Mouse (Mus musculus): ENCODE measurements around the gene Dleu7. TPM values are rescaled to one million over a fixed set of nuclear protein-coding genes. Genes with fewer than 3 reads are reported as not detected.

The Dleu7 gene
- total RNA-seq (2014; rRNA removed) (22.1 and 31.2 TPM in 2 replicates), polyA plus RNA-seq (2015; fragmentation: Nextera tagmentation; extraction: Ambion mirVana) (16.2 and 16.8 TPM in 2 replicates)

DNA sequence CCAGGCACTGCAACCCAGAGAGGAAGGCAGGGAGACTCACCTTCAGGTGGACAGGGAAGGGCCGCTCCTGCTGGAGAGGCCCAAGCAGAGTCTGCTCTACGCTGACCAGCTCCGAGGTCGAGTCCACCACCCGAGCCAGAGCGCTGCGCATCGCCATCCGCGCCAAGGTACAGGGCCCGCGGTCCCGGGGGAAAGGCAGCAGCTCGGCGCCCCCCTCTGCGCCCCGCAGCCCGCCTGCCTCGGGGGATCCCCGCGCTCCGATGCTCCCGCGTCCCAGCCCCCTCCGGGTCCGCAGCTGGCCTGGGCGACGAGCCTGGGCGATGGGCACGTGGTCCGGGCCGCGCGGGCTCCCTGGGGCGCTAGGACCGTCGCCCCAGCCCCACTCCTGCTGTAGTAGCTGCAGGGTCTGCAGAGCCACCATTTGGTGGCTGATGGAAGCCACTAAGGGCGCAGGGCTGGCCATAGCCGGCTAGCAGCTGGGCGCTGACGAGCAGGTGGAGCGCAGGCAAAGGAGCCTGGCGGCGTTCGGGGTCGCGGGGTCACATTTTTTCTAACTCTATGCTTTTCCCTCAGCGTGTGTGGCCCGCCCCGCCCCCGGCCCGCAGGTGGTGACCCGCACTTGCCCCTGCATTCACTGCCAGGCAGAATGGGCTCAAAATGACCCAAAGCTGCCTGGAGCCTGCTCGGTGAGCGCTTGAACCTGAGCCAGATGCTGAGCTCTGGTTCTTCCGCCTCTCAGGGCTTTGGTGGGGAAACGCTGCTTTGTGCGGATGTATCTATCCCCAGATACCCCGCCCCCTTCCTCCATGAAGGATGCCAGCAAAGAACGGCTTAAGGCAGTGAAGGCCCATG is at the start of gene Dleu7, which contains the start of gene Rnaseh2b:
TSS of gene Dleu7 (minus strand) at position 560 of the 852 bp plus-strand sequence.
TSS of gene Rnaseh2b (plus strand) at position 102 of the 852 bp plus-strand sequence.
- peak within 1 kb of the TSS; percentile 82 for H3K9ac ChIP-seq (replicated peaks; ENCODE audit: low read length)
- DNase-seq (ENCODE audit: low spot score) (peak; percentile 71), ATAC-seq (peak; percentile 83)
- H3K4me3 ChIP-seq (ENCODE audit: low read length), result peak within 1 kb of the TSS; percentile 62
- 0 out of 2 replicates have a peak, but pooled peaks have one; percentile 5 for TF ChIP-seq CTCF (IDR thresholded peaks at IDR 0.05; ENCODE audit: low read depth)
- H3K27me3 ChIP-seq (ENCODE audit: insufficient read depth, low read length), result no peaks in the 10 kb centered on the region
- H3K9me3 ChIP-seq (ENCODE audit: low read length), result no peaks in the 10 kb centered on the region
- no peaks in the 10 kb centered on the region for H3K36me3 ChIP-seq (ENCODE audit: insufficient read depth, low read length)
- H3K4me2 ChIP-seq (ENCODE audit: low read depth, low read length), result peak within 1 kb of the TSS; percentile 98
- H3K4me1 ChIP-seq (ENCODE audit: insufficient read depth, low read length), result peaks cover 9% of the 10 kb centered on the region; the same call in 1 of the 2 replicates
- peak within 1 kb of the TSS; percentile 65; the same call in 1 of the 2 replicates for H3K27ac ChIP-seq
- WGBS, result under 1% methylated on average over 57 of the region's 60 CpGs

DNA sequence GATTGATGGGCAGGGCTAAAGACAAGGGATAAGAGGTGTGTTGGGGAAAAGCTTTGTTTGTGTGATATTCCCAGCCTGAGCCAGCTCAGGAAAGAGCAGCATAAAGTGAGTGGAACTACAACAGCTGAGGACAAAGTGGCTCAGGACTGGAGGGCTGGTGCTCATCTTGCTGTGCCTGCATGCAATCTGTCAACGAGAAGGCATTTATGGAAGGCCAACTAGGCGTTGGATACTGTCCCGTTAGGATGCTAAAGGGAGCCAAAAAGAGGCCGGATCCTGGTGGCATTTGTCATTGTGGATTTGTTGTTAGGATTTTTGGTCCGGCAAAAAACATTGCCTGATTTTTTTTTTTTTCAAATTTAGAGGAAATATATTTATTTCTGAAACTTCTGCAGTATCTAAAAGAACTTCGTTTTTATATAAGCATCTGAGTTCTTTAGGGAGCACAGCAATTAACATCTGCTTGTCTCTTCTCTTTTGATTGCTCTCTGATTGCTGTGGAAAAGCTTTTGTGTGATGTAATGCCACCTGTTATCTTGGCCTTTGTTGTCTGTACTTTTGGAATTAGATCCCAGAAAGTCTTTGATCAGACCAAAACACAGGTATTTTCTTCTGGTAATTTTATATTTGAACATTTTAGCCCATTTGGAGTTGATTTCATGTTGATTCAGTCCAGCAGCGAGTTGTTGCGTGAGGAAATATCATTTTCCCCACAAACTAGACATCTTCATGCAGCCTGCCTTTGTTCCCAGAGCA is 49.2 kb upstream of the Dleu7 start:
- DNase-seq (ENCODE audit: low spot score) (peak; percentile 55), ATAC-seq (peak; percentile 68)
- Histone ChIP-seq H3K4me1 (ENCODE audit: insufficient read depth, low read length) (0 out of 2 replicates have a peak, but pooled peaks cover 3% of the 10 kb centered on the region), H3K9me3 (ENCODE audit: low read length) (no peaks in the 10 kb centered on the region), H3K4me2 (ENCODE audit: low read depth, low read length) (no peak overlapping the region), H3K36me3 (ENCODE audit: insufficient read depth, low read length) (no peaks in the 10 kb centered on the region), H3K9ac (replicated peaks; ENCODE audit: low read length) (no peak overlapping the region), H3K4me3 (ENCODE audit: low read length) (no peak overlapping the region), H3K27ac (peak overlapping the region; percentile 52; the same call in 1 of the 2 replicates), H3K27me3 (ENCODE audit: insufficient read depth, low read length) (no peaks in the 10 kb centered on the region)
- 48% methylated on average over 8 of the region's 8 CpGs for WGBS
- TF ChIP-seq CTCF (IDR thresholded peaks at IDR 0.05; ENCODE audit: low read depth), result no peak

- no peak for TF ChIP-seq CTCF (IDR thresholded peaks at IDR 0.05; ENCODE audit: low read depth)
- 0 out of 2 replicates have a peak, but pooled peaks cover 3% of the 10 kb centered on the region for H3K4me1 ChIP-seq (ENCODE audit: insufficient read depth, low read length)
These were observed 46.3 kb upstream of the Dleu7 start for GRCm38 (mm10) chr14:62339196-62339595.

GRCm38 (mm10) chr14:62333909-62334687 is 41.3 kb upstream of the Dleu7 start:
- Histone ChIP-seq H3K4me1 (ENCODE audit: insufficient read depth, low read length) (peaks cover 11% of the 10 kb centered on the region; the same call in 1 of the 2 replicates), H3K27me3 (ENCODE audit: insufficient read depth, low read length) (no peaks in the 10 kb centered on the region), H3K9ac (replicated peaks; ENCODE audit: low read length) (no peak overlapping the region), H3K27ac (no peak overlapping the region), H3K36me3 (ENCODE audit: insufficient read depth, low read length) (no peaks in the 10 kb centered on the region), H3K4me3 (ENCODE audit: low read length) (no peak overlapping the region), H3K4me2 (ENCODE audit: low read depth, low read length) (no peak overlapping the region), H3K9me3 (ENCODE audit: low read length) (no peaks in the 10 kb centered on the region)
- ATAC-seq (no peak), DNase-seq (ENCODE audit: low spot score) (peak; percentile 42)
- 75% methylated on average over 9 of the region's 9 CpGs for WGBS
- peak; percentile 61 for TF ChIP-seq CTCF (IDR thresholded peaks at IDR 0.05; ENCODE audit: low read depth)

More at GRCm38 (mm10) chr14:62339196-62339595, 46.3 kb upstream of the Dleu7 start:
- Histone ChIP-seq H3K27ac (no peak overlapping the region), H3K36me3 (ENCODE audit: insufficient read depth, low read length) (no peaks in the 10 kb centered on the region), H3K4me2 (ENCODE audit: low read depth, low read length) (no peak overlapping the region), H3K9me3 (ENCODE audit: low read length) (no peaks in the 10 kb centered on the region), H3K4me3 (ENCODE audit: low read length) (no peak overlapping the region), H3K9ac (replicated peaks; ENCODE audit: low read length) (no peak overlapping the region), H3K27me3 (ENCODE audit: insufficient read depth, low read length) (no peaks in the 10 kb centered on the region)
- ATAC-seq, result no peak
- no peak for DNase-seq (ENCODE audit: low spot score)
- WGBS, result 95% methylated on average over 1 of the region's 1 CpGs

DNA sequence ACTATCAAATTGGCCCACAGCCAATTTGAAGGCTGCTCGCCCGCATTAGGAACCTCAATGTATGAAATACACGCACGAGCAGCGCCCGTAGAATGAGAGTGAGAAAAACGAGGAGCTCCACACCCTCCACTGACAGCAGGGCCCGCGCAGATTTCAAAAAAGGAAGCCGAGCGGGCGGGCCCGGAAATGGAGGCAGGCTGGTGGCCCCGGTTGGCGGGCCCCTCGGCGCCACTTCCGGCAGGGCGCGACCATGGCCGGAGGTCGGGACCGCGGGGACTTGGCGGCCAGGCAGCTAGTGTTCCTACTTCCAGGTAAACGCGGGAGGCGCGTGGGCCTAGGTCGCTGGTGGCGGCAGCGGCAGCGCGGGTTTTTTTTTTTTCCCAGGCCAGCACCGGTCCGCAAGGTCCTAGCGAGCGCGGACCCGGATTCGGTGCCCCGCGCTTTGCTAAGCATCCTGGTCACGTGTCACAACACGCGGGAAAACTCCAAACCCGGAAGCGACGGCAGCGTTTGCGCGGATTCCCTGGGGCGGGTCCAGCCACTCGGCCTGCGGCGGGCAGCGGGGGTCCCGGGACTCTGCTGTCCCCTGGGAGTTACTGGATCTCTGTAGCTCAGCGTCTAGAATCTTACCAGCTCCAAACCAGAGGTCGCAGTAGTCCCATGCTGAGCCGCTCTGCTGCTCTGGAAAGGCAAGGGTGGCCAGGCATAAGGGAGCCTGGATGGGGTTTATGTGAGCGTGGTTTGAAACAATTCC is 39.2 kb upstream of the Dleu7 start:
- peak; percentile 90 for ATAC-seq

More for the DNA sequence above, 39.2 kb upstream of the Dleu7 start:
- Histone ChIP-seq H3K9me3 (ENCODE audit: low read length) (no peaks in the 10 kb centered on the region), H3K4me2 (ENCODE audit: low read depth, low read length) (peak overlapping the region; percentile 86), H3K4me1 (ENCODE audit: insufficient read depth, low read length) (peaks cover 11% of the 10 kb centered on the region; the same call in 1 of the 2 replicates), H3K27ac (peak overlapping the region; percentile 73), H3K9ac (replicated peaks; ENCODE audit: low read length) (peak overlapping the region; percentile 74), H3K27me3 (ENCODE audit: insufficient read depth, low read length) (no peaks in the 10 kb centered on the region), H3K36me3 (ENCODE audit: insufficient read depth, low read length) (no peaks in the 10 kb centered on the region), H3K4me3 (ENCODE audit: low read length) (peak overlapping the region; percentile 81)
- TF ChIP-seq CTCF (IDR thresholded peaks at IDR 0.05; ENCODE audit: low read depth), result no peak
- DNase-seq (ENCODE audit: low spot score), result peak; percentile 92
- WGBS, result under 1% methylated on average over 59 of the region's 62 CpGs
